Mouse (Mus musculus) myocyte (in vitro differentiated cells): ENCODE measurements at regions not wholly inside any gene's neighbourhood (a gene's known extent, or its start where the extent isn't known, plus 50 kb on each side); places are given as distances from the start of the nearest gene placed in this dataset.

Experiments used
- H3K27me3 ChIP-seq: one replicate; pipeline ENCODE4 v1.6.1; 2011; ENCODE audit not compliant: control insufficient read depth, insufficient read depth, insufficient read length
- H3K36me3 ChIP-seq: one replicate; pipeline ENCODE4 v1.6.1; 2011; ENCODE audit not compliant: control insufficient read depth, insufficient read depth
- H3K4me2 ChIP-seq: one replicate; pipeline ENCODE4 v1.6.1; 2011; ENCODE audit warnings: low read depth, control low read depth
- H3K4me3 ChIP-seq: one replicate; pipeline ENCODE4 v1.5.1; 2011; ENCODE audit warnings: mild to moderate bottlenecking, control low read depth, moderate library complexity
- H3K79me2 ChIP-seq: one replicate; pipeline ENCODE4 v1.6.1; 2011; ENCODE audit not compliant: control insufficient read depth, insufficient read depth
- H3ac ChIP-seq: one replicate; pipeline ENCODE4 v1.6.1; 2011; ENCODE audit not compliant: control insufficient read depth, insufficient read length
- CEBPB ChIP-seq: IDR thresholded peaks from 2 replicates; pipeline ENCODE4 v1.6.1; 2011; ENCODE audit warnings: mild to moderate bottlenecking, moderate library complexity; ENCODE audit not compliant: poor library complexity, insufficient read depth, severe bottlenecking
- E2F4 ChIP-seq: IDR thresholded peaks from one replicate; pipeline ENCODE4 v1.6.1; 2011; ENCODE audit warnings: mild to moderate bottlenecking, control low read depth, moderate library complexity; ENCODE audit not compliant: insufficient read depth
- MAX ChIP-seq: IDR thresholded peaks from one replicate; pipeline ENCODE4 v1.6.1; 2011; ENCODE audit warnings: low read depth, mild to moderate bottlenecking, control low read depth
- MYOD1 ChIP-seq, 3 experiments: IDR thresholded peaks; one replicate each; pipeline ENCODE4 v1.6.1; 2011; ENCODE audit warnings: control low read depth in 2 of 3, low read depth in 2 of 3, mild to moderate bottlenecking in 2 of 3, moderate library complexity in 1 of 3; ENCODE audit not compliant: insufficient read length in 2 of 3, control insufficient read depth in 1 of 3
- MYOG ChIP-seq, 3 experiments: IDR thresholded peaks; one replicate each; pipeline ENCODE4 v1.6.1; 2011; ENCODE audit warnings: control low read depth in 2 of 3, low read depth in 2 of 3, mild to moderate bottlenecking in 2 of 3; ENCODE audit not compliant: insufficient read length in 2 of 3, control insufficient read depth in 1 of 3, insufficient read depth in 1 of 3
- POLR2A ChIP-seq: IDR thresholded peaks from one replicate; pipeline ENCODE4 v1.6.1; 2011; ENCODE audit warnings: low read depth, mild to moderate bottlenecking, control low read depth, moderate library complexity; ENCODE audit not compliant: insufficient read length
- POLR2AphosphoS2 ChIP-seq: IDR thresholded peaks from one replicate; pipeline ENCODE4 v1.6.1; 2011; ENCODE audit warnings: low read depth, control low read depth; ENCODE audit not compliant: insufficient read length
- REST ChIP-seq: IDR thresholded peaks from one replicate; pipeline ENCODE4 v1.6.1; 2011; ENCODE audit warnings: mild to moderate bottlenecking, control low read depth, moderate library complexity; ENCODE audit not compliant: insufficient read depth, insufficient read length
- SRF ChIP-seq: IDR thresholded peaks from one replicate; pipeline ENCODE4 v1.6.1; 2011; ENCODE audit warnings: low read depth; ENCODE audit not compliant: control insufficient read depth, insufficient read length
- TCF12 ChIP-seq: IDR thresholded peaks from one replicate; pipeline ENCODE4 v1.6.1; 2011; ENCODE audit warnings: mild to moderate bottlenecking, control low read depth; ENCODE audit not compliant: poor library complexity, insufficient read depth, severe bottlenecking
- TCF3 ChIP-seq: IDR thresholded peaks from one replicate; pipeline ENCODE4 v1.6.1; 2011; ENCODE audit warnings: low read depth, control low read depth; ENCODE audit not compliant: insufficient read length
- USF1 ChIP-seq: IDR thresholded peaks from one replicate; pipeline ENCODE4 v1.6.1; 2011; ENCODE audit warnings: low read depth, mild to moderate bottlenecking, control low read depth, moderate library complexity

DNA sequence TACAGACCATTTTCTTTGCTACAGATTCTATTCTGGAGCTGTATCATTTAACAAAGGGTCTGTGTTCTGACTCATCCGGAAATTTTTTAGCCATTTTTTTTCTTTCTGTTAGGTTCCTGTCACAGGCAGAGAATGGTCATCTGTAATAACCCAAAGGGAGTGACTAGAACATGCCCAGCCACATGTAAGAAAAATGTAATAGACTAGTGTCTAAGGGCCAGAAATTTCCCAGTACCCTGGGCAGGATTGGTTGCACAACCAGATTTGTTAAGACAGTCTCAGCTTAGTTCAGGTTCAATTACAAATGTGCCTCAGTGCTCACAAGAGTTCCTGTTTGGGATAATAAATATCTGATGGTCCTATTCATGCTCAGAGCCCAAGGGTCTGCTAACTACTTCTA lies 107.1 kb downstream of the Tes start:
- peak overlapping the region; percentile 19 for H3K4me3 ChIP-seq
- no peaks in the 10 kb centered on the region for H3K27me3 ChIP-seq
- H3K79me2 ChIP-seq, result no peaks in the 10 kb centered on the region
- no peak for TF ChIP-seq TCF12
- peak; percentile 43; the same call in 1 of the 2 replicates for TF ChIP-seq CEBPB
- H3K36me3 ChIP-seq, result no peaks in the 10 kb centered on the region
- no peak overlapping the region for H3ac ChIP-seq
- H3K4me2 ChIP-seq, result peak overlapping the region; percentile 89

DNA sequence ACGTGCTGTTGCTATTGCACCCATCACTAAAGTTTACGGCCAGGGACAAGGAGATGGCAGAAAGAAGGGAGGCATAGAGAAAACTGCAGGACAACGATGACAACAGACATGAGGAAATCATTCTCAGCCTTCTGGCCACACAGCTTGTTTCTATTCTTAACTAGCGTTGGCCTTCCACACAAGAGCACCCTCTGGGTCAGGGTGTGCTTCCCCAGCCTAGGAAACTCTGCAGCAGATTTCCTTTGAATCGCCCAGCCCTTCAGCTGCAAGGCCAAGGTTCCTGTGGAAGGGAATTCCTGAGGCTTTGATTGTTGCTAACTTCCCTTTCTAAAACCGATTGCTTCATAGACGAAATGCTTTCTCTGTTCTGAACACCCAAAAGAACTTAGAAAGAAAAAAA lies 103.8 kb upstream of the Cav2 start:
- no peaks in the 10 kb centered on the region for H3K36me3 ChIP-seq
- H3K79me2 ChIP-seq, result no peaks in the 10 kb centered on the region
- no peaks in the 10 kb centered on the region for H3K27me3 ChIP-seq
- H3K4me2 ChIP-seq, result no peak overlapping the region
- TF ChIP-seq SRF, result no peak
- no peak for TF ChIP-seq MAX
- TF ChIP-seq E2F4, result no peak
- TF ChIP-seq USF1, result no peak
- TF ChIP-seq TCF12, result no peak
- no peak for TF ChIP-seq TCF3
- TF ChIP-seq CEBPB, result no peak
- no peak for TF ChIP-seq MYOG (IDR thresholded peaks at IDR 0.05; ENCODE audit: control insufficient read depth in 1 of 3, insufficient read depth in 1 of 3, insufficient read length in 2 of 3, low read depth in 2 of 3)
- TF ChIP-seq MYOD1 (IDR thresholded peaks at IDR 0.05; ENCODE audit: control insufficient read depth in 1 of 3, insufficient read length in 2 of 3, low read depth in 2 of 3), result no peak
- H3ac ChIP-seq, result no peak overlapping the region
- H3K4me3 ChIP-seq, result no peak overlapping the region

DNA sequence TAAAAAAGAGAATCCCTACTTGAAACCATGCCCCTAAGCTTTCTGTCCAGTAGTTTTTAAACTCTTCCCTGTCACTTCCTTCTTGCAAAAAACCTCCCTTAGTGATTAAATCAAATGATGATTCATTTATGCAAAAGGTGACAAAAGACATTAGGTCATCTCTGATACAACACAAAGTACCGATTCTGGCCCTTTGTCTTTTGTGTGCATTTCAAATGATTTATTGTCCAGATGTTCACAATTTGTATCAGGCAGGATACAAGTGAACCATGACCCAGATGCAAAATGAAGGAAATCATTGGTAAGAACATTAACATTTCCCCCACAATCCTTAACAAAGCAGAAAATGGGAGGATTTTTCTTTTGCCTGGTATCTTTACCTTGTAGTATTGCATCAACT lies 101.5 kb upstream of the Cav2 start:
- no peak overlapping the region for H3ac ChIP-seq
- no peaks in the 10 kb centered on the region for H3K79me2 ChIP-seq
- H3K4me3 ChIP-seq, result no peak overlapping the region
- H3K27me3 ChIP-seq, result no peaks in the 10 kb centered on the region
- H3K36me3 ChIP-seq, result no peaks in the 10 kb centered on the region
- no peak for TF ChIP-seq SRF
- no peak for TF ChIP-seq MAX
- no peak for TF ChIP-seq TCF3
- TF ChIP-seq E2F4, result no peak
- no peak overlapping the region for H3K4me2 ChIP-seq

DNA sequence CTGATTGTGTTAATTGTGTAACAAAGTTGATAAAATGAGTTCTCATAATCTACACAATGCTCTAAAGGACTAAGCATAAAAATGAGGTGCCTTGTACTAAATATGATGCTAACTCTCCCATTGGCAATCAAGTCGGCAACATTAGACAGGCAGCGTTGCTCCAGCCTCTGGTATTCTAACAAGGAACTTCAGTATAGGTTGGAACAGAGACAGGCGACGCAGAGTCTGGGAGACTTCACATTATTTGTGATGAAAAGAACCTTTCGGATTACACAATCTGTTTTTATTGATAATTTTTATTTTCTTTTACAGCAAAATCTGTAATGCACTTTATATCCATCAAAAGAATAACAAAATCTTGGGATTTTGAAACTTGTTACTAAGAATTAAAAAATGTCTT lies 94.4 kb upstream of the Cav2 start:
- no peaks in the 10 kb centered on the region for H3K27me3 ChIP-seq
- no peak overlapping the region for H3K4me3 ChIP-seq
- TF ChIP-seq POLR2A (no peak), E2F4 (no peak), POLR2AphosphoS2 (no peak), TCF12 (no peak), USF1 (no peak), TCF3 (no peak), MYOD1 (IDR thresholded peaks at IDR 0.05; ENCODE audit: control insufficient read depth in 1 of 3, insufficient read length in 2 of 3, low read depth in 2 of 3) (no peak), MAX (no peak), REST (no peak), MYOG (IDR thresholded peaks at IDR 0.05; ENCODE audit: control insufficient read depth in 1 of 3, insufficient read depth in 1 of 3, insufficient read length in 2 of 3, low read depth in 2 of 3) (no peak), CEBPB (no peak), SRF (no peak)
- no peak overlapping the region for H3K4me2 ChIP-seq
- H3K79me2 ChIP-seq, result no peaks in the 10 kb centered on the region
- no peaks in the 10 kb centered on the region for H3K36me3 ChIP-seq
- no peak overlapping the region for H3ac ChIP-seq

DNA sequence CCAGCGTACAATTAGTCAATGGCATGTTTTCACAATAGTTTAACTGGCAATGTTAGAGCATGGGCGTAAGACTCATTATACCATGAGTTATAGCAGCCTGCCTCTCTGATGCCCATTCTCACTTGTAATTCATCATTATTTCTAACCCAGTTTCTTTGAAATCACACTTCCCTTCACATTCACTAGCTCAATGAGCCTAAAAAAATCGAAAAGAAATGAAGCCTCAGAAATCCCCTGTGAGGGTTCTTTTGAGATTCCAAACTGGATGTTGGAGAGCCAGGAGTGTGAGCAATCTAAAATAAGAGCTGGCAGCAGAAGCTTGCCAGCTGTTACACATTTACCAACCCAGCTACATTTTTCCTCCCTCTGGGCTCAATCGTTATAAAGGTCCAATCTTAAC lies 93.9 kb upstream of the Cav2 start:
- TF ChIP-seq SRF (no peak), CEBPB (no peak), MYOD1 (IDR thresholded peaks at IDR 0.05; ENCODE audit: control insufficient read depth in 1 of 3, insufficient read length in 2 of 3, low read depth in 2 of 3) (no peak), POLR2A (no peak), MYOG (IDR thresholded peaks at IDR 0.05; ENCODE audit: control insufficient read depth in 1 of 3, insufficient read depth in 1 of 3, insufficient read length in 2 of 3, low read depth in 2 of 3) (no peak), TCF12 (no peak), MAX (no peak), POLR2AphosphoS2 (no peak), USF1 (no peak), TCF3 (no peak), REST (no peak), E2F4 (no peak)
- Histone ChIP-seq H3K36me3 (no peaks in the 10 kb centered on the region), H3ac (no peak overlapping the region), H3K79me2 (no peaks in the 10 kb centered on the region), H3K4me2 (no peak overlapping the region), H3K27me3 (no peaks in the 10 kb centered on the region), H3K4me3 (no peak overlapping the region)
